Mouse (Mus musculus): ENCODE data around the gene Cbfa2t2. TPM values are rescaled to one million over a fixed set of nuclear protein-coding genes. Genes with fewer than 3 reads are reported as not detected.
"Not testable (repeated sequence)": the region's sequence is repeated elsewhere in the genome, so short reads cannot be mapped to it uniquely, and the experiment has no call there.

The Cbfa2t2 gene
- polyA plus RNA-seq, 1 experiment from 2014 or later = 48.8 TPM

DNA sequence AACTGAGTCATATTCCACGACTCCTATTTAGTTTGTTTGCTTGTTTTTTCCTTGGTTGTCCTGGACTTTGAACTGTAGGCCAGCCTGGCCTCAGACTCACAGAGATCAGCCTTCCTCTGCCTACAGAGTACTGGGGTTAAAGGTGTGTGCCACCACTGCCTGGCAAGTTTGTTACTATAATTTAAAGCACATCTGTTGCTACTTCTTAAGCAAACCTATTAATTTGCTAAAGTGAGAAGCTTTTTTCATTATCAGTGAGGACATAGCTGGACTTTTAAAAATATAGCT is 38.7 kb downstream of the Cbfa2t2 start:
- Histone ChIP-seq H3K4me3 (ENCODE audit: low read depth, low read length) (no peak overlapping the region), H3K4me1 (ENCODE audit: control insufficient read depth, insufficient read depth, low read length) (peaks cover 5% of the 10 kb centered on the region; the same call in 1 of the 2 replicates), H3K27ac (ENCODE audit: low read depth, low read length) (no peak overlapping the region), H3K9ac (replicated peaks; ENCODE audit: low read depth, low read length) (no peak overlapping the region), H3K36me3 (ENCODE audit: control insufficient read depth, insufficient read depth, low read length) (no peaks in the 10 kb centered on the region), H3K4me2 (ENCODE audit: low read depth, low read length) (no peak overlapping the region), H3K9me3 (ENCODE audit: control insufficient read depth, low read length) (no peaks in the 10 kb centered on the region), H3K27me3 (ENCODE audit: control insufficient read depth, insufficient read depth, low read length) (no peaks in the 10 kb centered on the region)
- no peak for ATAC-seq (ENCODE audit: low read depth)
- 91% methylated on average over 1 of the region's 1 CpGs for WGBS

DNA sequence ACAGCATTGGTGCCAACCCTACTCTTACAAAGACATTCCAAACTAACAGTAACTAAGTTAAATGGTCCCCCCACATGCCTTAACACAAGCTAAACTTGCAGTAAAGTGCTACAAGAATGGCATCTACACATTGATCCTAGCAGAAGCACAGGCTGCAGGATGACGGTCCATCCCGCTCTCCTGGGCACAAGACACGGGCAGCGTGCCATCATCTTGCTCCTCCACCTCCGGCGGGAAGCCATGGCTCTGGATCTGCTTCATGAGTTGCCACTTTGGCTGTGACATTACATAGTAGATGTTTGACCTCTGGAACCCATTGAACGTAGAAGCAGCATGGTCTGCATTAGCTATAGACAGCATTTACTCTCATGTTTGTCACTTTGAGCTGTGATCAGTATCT is 39.6 kb downstream of the Cbfa2t2 start:
- Histone ChIP-seq H3K4me1 (ENCODE audit: control insufficient read depth, insufficient read depth, low read length) (peaks cover 5% of the 10 kb centered on the region; the same call in 1 of the 2 replicates), H3K36me3 (ENCODE audit: control insufficient read depth, insufficient read depth, low read length) (no peaks in the 10 kb centered on the region), H3K4me3 (ENCODE audit: low read depth, low read length) (no peak overlapping the region), H3K4me2 (ENCODE audit: low read depth, low read length) (no peak overlapping the region), H3K9ac (replicated peaks; ENCODE audit: low read depth, low read length) (no peak overlapping the region), H3K27ac (ENCODE audit: low read depth, low read length) (no peak overlapping the region), H3K9me3 (ENCODE audit: control insufficient read depth, low read length) (no peaks in the 10 kb centered on the region), H3K27me3 (ENCODE audit: control insufficient read depth, insufficient read depth, low read length) (no peaks in the 10 kb centered on the region)
- ATAC-seq (ENCODE audit: low read depth) = no peak
- WGBS = 96% methylated on average over 7 of the region's 7 CpGs

GRCm38 (mm10) chr2:154477028-154477427 is 40.7 kb downstream of the Cbfa2t2 start:
- H3K27ac ChIP-seq (ENCODE audit: low read depth, low read length) = no peak overlapping the region
- no peaks in the 10 kb centered on the region for H3K27me3 ChIP-seq (ENCODE audit: control insufficient read depth, insufficient read depth, low read length)
- H3K4me1 ChIP-seq (ENCODE audit: control insufficient read depth, insufficient read depth, low read length) = peaks cover 5% of the 10 kb centered on the region; the same call in 1 of the 2 replicates
- WGBS = 76% methylated on average over 3 of the region's 3 CpGs
- H3K36me3 ChIP-seq (ENCODE audit: control insufficient read depth, insufficient read depth, low read length) = no peaks in the 10 kb centered on the region
- no peak for ATAC-seq (ENCODE audit: low read depth)
- H3K9me3 ChIP-seq (ENCODE audit: control insufficient read depth, low read length) = no peaks in the 10 kb centered on the region
- no peak overlapping the region for H3K9ac ChIP-seq (replicated peaks; ENCODE audit: low read depth, low read length)
- H3K4me3 ChIP-seq (ENCODE audit: low read depth, low read length) = no peak overlapping the region
- H3K4me2 ChIP-seq (ENCODE audit: low read depth, low read length) = no peak overlapping the region

- Histone ChIP-seq H3K27me3 (ENCODE audit: control insufficient read depth, insufficient read depth, low read length) (no peaks in the 10 kb centered on the region), H3K4me1 (ENCODE audit: control insufficient read depth, insufficient read depth, low read length) (no peaks in the 10 kb centered on the region), H3K9me3 (ENCODE audit: control insufficient read depth, low read length) (no peaks in the 10 kb centered on the region), H3K4me3 (ENCODE audit: low read depth, low read length) (no peak overlapping the region), H3K27ac (ENCODE audit: low read depth, low read length) (no peak overlapping the region), H3K36me3 (ENCODE audit: control insufficient read depth, insufficient read depth, low read length) (no peaks in the 10 kb centered on the region), H3K4me2 (ENCODE audit: low read depth, low read length) (no peak overlapping the region), H3K9ac (replicated peaks; ENCODE audit: low read depth, low read length) (no peak overlapping the region)
- ATAC-seq (ENCODE audit: low read depth) = no peak
These were observed 55.5 kb downstream of the Cbfa2t2 start for GRCm38 (mm10) chr2:154491788-154492187.

DNA sequence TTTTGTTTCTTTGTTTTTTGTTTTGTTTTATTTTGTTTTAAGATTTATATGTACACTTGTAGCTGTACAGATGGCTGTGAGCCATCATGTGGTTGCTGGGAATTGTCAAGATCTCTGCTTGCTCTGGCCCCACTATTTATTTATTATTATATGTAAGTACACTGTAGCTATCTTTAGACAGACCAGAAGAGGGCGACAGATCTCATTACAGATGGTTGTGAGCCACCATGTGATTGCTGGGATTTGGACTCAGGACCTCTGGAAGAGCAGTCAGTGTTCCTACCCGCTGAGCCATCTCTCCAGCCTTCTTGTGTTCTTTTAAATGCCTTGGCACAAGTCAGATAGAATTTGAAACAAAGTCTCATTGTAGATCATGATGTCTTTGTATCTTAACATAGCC is 57.3 kb downstream of the Cbfa2t2 start:
- not testable (repeated sequence) for H3K4me2 ChIP-seq (ENCODE audit: low read depth, low read length); ATAC-seq (ENCODE audit: low read depth); H3K36me3 ChIP-seq (ENCODE audit: control insufficient read depth, insufficient read depth, low read length); H3K4me3 ChIP-seq (ENCODE audit: low read depth, low read length); H3K4me1 ChIP-seq (ENCODE audit: control insufficient read depth, insufficient read depth, low read length); H3K9ac ChIP-seq (replicated peaks; ENCODE audit: low read depth, low read length); H3K9me3 ChIP-seq (ENCODE audit: control insufficient read depth, low read length); H3K27ac ChIP-seq (ENCODE audit: low read depth, low read length); H3K27me3 ChIP-seq (ENCODE audit: control insufficient read depth, insufficient read depth, low read length)
- WGBS = 56% methylated on average over 2 of the region's 2 CpGs

DNA sequence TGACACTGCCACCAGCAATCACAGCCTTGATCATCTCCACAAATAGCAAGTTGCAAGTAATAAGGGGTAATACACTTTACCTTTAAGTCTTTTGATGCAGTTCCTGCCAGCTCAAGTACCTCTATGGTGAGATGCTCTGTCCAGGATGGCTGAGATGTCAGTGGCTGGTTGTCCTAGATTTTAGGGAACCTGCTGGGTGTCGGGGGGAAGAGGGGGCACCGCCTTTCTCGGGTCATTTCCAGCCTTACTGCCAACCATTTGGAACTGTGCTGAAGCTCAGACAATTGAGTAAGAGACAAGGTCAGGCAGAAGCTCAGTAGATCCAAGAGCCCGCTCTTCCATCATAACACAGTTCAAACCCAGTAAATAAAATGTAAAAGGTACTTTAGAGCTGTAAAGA is 58.7 kb downstream of the Cbfa2t2 start:
- Histone ChIP-seq H3K27ac (ENCODE audit: low read depth, low read length) (no peak overlapping the region), H3K9ac (replicated peaks; ENCODE audit: low read depth, low read length) (no peak overlapping the region)

GRCm38 (mm10) chr2:154498571-154498970 is 62.3 kb downstream of the Cbfa2t2 start:
- no peak for ATAC-seq (ENCODE audit: low read depth)
- Histone ChIP-seq H3K4me3 (ENCODE audit: low read depth, low read length) (no peak overlapping the region), H3K27ac (ENCODE audit: low read depth, low read length) (no peak overlapping the region), H3K4me2 (ENCODE audit: low read depth, low read length) (no peak overlapping the region), H3K36me3 (ENCODE audit: control insufficient read depth, insufficient read depth, low read length) (no peaks in the 10 kb centered on the region), H3K9me3 (ENCODE audit: control insufficient read depth, low read length) (no peaks in the 10 kb centered on the region), H3K4me1 (ENCODE audit: control insufficient read depth, insufficient read depth, low read length) (no peaks in the 10 kb centered on the region), H3K9ac (replicated peaks; ENCODE audit: low read depth, low read length) (no peak overlapping the region), H3K27me3 (ENCODE audit: control insufficient read depth, insufficient read depth, low read length) (no peaks in the 10 kb centered on the region)
- WGBS = 55% methylated on average over 5 of the region's 5 CpGs

More for the DNA sequence above, 58.7 kb downstream of the Cbfa2t2 start:
- no peaks in the 10 kb centered on the region for H3K27me3 ChIP-seq (ENCODE audit: control insufficient read depth, insufficient read depth, low read length)
- H3K4me2 ChIP-seq (ENCODE audit: low read depth, low read length) = no peak overlapping the region
- ATAC-seq (ENCODE audit: low read depth) = no peak
- no peaks in the 10 kb centered on the region for H3K36me3 ChIP-seq (ENCODE audit: control insufficient read depth, insufficient read depth, low read length)
- H3K4me1 ChIP-seq (ENCODE audit: control insufficient read depth, insufficient read depth, low read length) = no peaks in the 10 kb centered on the region
- no peaks in the 10 kb centered on the region for H3K9me3 ChIP-seq (ENCODE audit: control insufficient read depth, low read length)
- 88% methylated on average over 4 of the region's 4 CpGs for WGBS
- H3K4me3 ChIP-seq (ENCODE audit: low read depth, low read length) = no peak overlapping the region

GRCm38 (mm10) chr2:154499717-154500247 is 63.5 kb downstream of the Cbfa2t2 start:
- Histone ChIP-seq H3K4me3 (ENCODE audit: low read depth, low read length) (no peak overlapping the region), H3K27ac (ENCODE audit: low read depth, low read length) (no peak overlapping the region), H3K27me3 (ENCODE audit: control insufficient read depth, insufficient read depth, low read length) (no peaks in the 10 kb centered on the region), H3K4me2 (ENCODE audit: low read depth, low read length) (no peak overlapping the region), H3K4me1 (ENCODE audit: control insufficient read depth, insufficient read depth, low read length) (no peaks in the 10 kb centered on the region), H3K36me3 (ENCODE audit: control insufficient read depth, insufficient read depth, low read length) (no peaks in the 10 kb centered on the region), H3K9me3 (ENCODE audit: control insufficient read depth, low read length) (no peaks in the 10 kb centered on the region), H3K9ac (replicated peaks; ENCODE audit: low read depth, low read length) (no peak overlapping the region)
- WGBS = 97% methylated on average over 2 of the region's 2 CpGs
- no peak for ATAC-seq (ENCODE audit: low read depth)

DNA sequence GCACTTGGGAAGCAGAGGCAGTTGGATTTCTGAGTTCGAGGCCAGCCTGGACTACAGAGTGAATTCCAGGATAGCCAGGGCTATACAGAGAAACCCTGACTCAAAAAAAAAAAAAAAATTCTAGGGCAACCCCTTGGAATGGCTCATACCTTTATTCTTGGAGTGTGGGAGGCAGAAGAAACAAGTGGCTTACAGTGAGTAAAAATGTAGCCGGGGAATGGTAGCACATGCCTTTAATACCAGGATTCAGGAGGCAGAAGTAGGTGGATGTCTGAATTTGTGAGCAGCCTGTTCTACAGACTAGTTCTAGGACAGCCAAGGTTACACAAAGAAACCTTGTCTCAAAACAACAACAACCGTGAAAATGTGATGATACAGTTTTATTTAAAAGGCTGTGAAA is 64.5 kb downstream of the Cbfa2t2 start:
- Histone ChIP-seq H3K27me3 (ENCODE audit: control insufficient read depth, insufficient read depth, low read length) (no peaks in the 10 kb centered on the region), H3K4me1 (ENCODE audit: control insufficient read depth, insufficient read depth, low read length) (no peaks in the 10 kb centered on the region), H3K36me3 (ENCODE audit: control insufficient read depth, insufficient read depth, low read length) (no peaks in the 10 kb centered on the region), H3K9ac (replicated peaks; ENCODE audit: low read depth, low read length) (no peak overlapping the region), H3K27ac (ENCODE audit: low read depth, low read length) (no peak overlapping the region), H3K9me3 (ENCODE audit: control insufficient read depth, low read length) (no peaks in the 10 kb centered on the region), H3K4me3 (ENCODE audit: low read depth, low read length) (no peak overlapping the region), H3K4me2 (ENCODE audit: low read depth, low read length) (no peak overlapping the region)
- 84% methylated on average over 3 of the region's 3 CpGs for WGBS
- ATAC-seq (ENCODE audit: low read depth) = no peak

DNA sequence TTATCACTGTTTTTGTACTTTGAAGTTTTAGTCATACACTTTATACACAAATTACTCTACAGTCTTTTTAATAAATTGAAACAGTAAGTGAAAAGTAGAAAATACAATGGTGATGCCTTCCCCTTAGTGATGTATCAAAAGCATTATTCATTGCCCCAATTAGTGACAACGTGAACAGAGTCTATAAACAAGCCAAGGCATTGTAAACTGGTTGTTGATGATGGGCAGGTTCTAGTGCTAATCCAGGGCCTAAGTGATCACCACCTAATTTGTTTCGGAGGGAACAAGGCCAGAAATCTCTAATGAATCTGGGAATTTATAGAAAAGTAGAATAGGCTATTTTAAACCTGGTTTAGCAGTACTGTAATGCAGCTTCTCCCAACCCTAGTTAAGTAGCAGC is 70.8 kb downstream of the Cbfa2t2 start:
- Histone ChIP-seq H3K4me3 (ENCODE audit: low read depth, low read length) (no peak overlapping the region), H3K9me3 (ENCODE audit: control insufficient read depth, low read length) (no peaks in the 10 kb centered on the region), H3K27ac (ENCODE audit: low read depth, low read length) (no peak overlapping the region), H3K9ac (replicated peaks; ENCODE audit: low read depth, low read length) (no peak overlapping the region), H3K27me3 (ENCODE audit: control insufficient read depth, insufficient read depth, low read length) (no peaks in the 10 kb centered on the region), H3K4me2 (ENCODE audit: low read depth, low read length) (no peak overlapping the region), H3K4me1 (ENCODE audit: control insufficient read depth, insufficient read depth, low read length) (no peaks in the 10 kb centered on the region), H3K36me3 (ENCODE audit: control insufficient read depth, insufficient read depth, low read length) (peaks cover 16% of the 10 kb centered on the region)
- ATAC-seq (ENCODE audit: low read depth) = no peak
- 37% methylated on average over 2 of the region's 2 CpGs for WGBS

All from neural tube, embryonic 14.5 days (tissue).